Mouse (Mus musculus) layer of hippocampus, adult 2 months (tissue): ENCODE measurements around the gene Ep400. TPM values are rescaled to one million over a fixed set of nuclear protein-coding genes. Genes with fewer than 3 reads are reported as not detected.

ENCODE experiments used
- DNase-seq, 2 experiments: peaks; one replicate each; pipeline ENCODE4 v3.0.0; 2022; ENCODE audit warnings: low spot score in 2 of 2
- H3K27ac ChIP-seq: fragments of 200-600 bp; 2 replicates; pipeline ENCODE4 v1.8.1; 2022
- H3K4me3 ChIP-seq: fragments of 200-600 bp; 2 replicates; pipeline ENCODE4 v1.8.1; 2022; ENCODE audit warnings: mild to moderate bottlenecking
- CTCF ChIP-seq: fragments of 200-600 bp; conservative IDR thresholded peaks from 2 replicates; pipeline ENCODE4 v1.8.1; 2022; ENCODE audit warnings: antibody characterized with exemption, mild to moderate bottlenecking, moderate library complexity
- microRNA-seq, 2 experiments: library from miRNA; unstranded; fragments of <30 nt; microRNA quantifications; one replicate each; pipeline ENCODE4 v1.2.0; 2021
- total RNA-seq, 2 experiments: library from RNA; stranded (reverse); gene quantifications; 2 replicates each; pipeline ENCODE4 v1.2.3; 2021

The Ep400 gene
- total RNA-seq, 2 experiments from 2014 or later: 104 to 114 TPM

- peak; percentile 89 for TF ChIP-seq CTCF
- Histone ChIP-seq H3K4me3 (no peak overlapping the region), H3K27ac (no peak overlapping the region)
- DNase-seq: peak; percentile 27 to 51
Measured at GRCm38 (mm10) chr5:110635951-110636707, 134.4 kb downstream of the Ep400 start.

GRCm38 (mm10) chr5:110629525-110630120, 140.9 kb downstream of the Ep400 start:
- no peak for DNase-seq
- Histone ChIP-seq H3K4me3 (no peak overlapping the region), H3K27ac (no peak overlapping the region)
- no peak for TF ChIP-seq CTCF

- H3K27ac ChIP-seq: no peak overlapping the region
- no peak for DNase-seq
- no peak overlapping the region for H3K4me3 ChIP-seq
- TF ChIP-seq CTCF: no peak
Measured at GRCm38 (mm10) chr5:110628156-110628555, 142.4 kb downstream of the Ep400 start.

- H3K4me3 ChIP-seq: no peak overlapping the region
- peak; percentile 33 to 36 for DNase-seq
- H3K27ac ChIP-seq: no peak overlapping the region
- TF ChIP-seq CTCF: 0 out of 2 replicates have a peak, but pooled peaks have one; percentile 9
Measured at GRCm38 (mm10) chr5:110627351-110627750, 143.2 kb downstream of the Ep400 start.

GRCm38 (mm10) chr5:110624319-110624718, 146.2 kb downstream of the Ep400 start:
- TF ChIP-seq CTCF: peak; percentile 58
- no peak for DNase-seq
- Histone ChIP-seq H3K27ac (no peak overlapping the region), H3K4me3 (no peak overlapping the region)

GRCm38 (mm10) chr5:110619226-110619625, 151.3 kb downstream of the Ep400 start:
- no peak overlapping the region for H3K4me3 ChIP-seq
- no peak for DNase-seq
- no peak overlapping the region for H3K27ac ChIP-seq
- no peak for TF ChIP-seq CTCF

Small RNA genes within 50 kb of the gene (microRNA-seq; reads per million reads assigned to microRNA genes)
- 2.2 to 3.2 reads per million in 2 experiments for gene Mir7026

Other genes with a start within 250 kb of the Ep400 start
- gene Galnt9, start 226.4 kb downstream of the Ep400 start, total RNA-seq: 100 to 1,000 TPM in 1 of 2 experiments, 10 to 100 TPM in 1; 98.3 to 111 TPM
- 10 to 100 TPM; 23.4 to 23.8 TPM for gene Noc4l, start 117.3 kb downstream of the Ep400 start, total RNA-seq
- 10 to 100 TPM; 31.2 to 35.0 TPM for gene Ddx51, start 117.3 kb downstream of the Ep400 start, total RNA-seq
- gene Pus1, start 9.9 kb upstream of the Ep400 start, total RNA-seq: 10 to 100 TPM; 19.2 to 19.6 TPM
- gene Ulk1, start 39.4 kb upstream of the Ep400 start, total RNA-seq: 10 to 100 TPM; 70.0 to 72.8 TPM
- 10 to 100 TPM; 11.3 to 13.9 TPM for gene Hscb, start 69.1 kb upstream of the Ep400 start, total RNA-seq
- 1 to 10 TPM in 1 of 2 experiments, under 1 TPM in 1; 0.56 to 2.8 TPM for gene Chek2, start 69.3 kb upstream of the Ep400 start, total RNA-seq
- 10 to 100 TPM; 10.2 to 11.7 TPM for gene Ttc28, start 109.1 kb upstream of the Ep400 start, total RNA-seq